In genomic region chr8:113190537-113190936, GRCm38 (mm10) we compare ENCODE assay signal across 13 mouse cellular contexts.
DNase-seq lines count a peak whose midpoint lies in the region.
"Had no signal": no experiment of that assay in that cellular context is flagged by ENCODE, and none has a peak within 500 bp of the region (broad histone marks: within the 10 kb centered on the region; RNA-seq: fewer than 3 reads in every experiment).

No protein-coding gene starts in this region.

- peak; percentile 35 for DNase-seq in cerebellum, adult 11 months
- DNase-seq in cerebellum, adult 18-20 months = peak; percentile 47 to 51
- peak; percentile 58 for DNase-seq in cerebellum, adult 9-11 months
- peak; percentile 70 to 79 for DNase-seq in cerebellum, postnatal 36 days
- no peak for DNase-seq in retina, postnatal 1 day
- no peak for DNase-seq in embryo, embryonic 10 days (ENCODE audit: low spot score)
- no peak for DNase-seq in layer of hippocampus, adult 9-11 months
- DNase-seq: adrenal gland, adult 2 months; adrenal gland, postnatal 25 days; gastrocnemius, postnatal 14 days; heart, adult 2 months; heart, postnatal 36 days; kidney, adult 8-10 months had no signal

Comparison
In these comparisons a context has a peak if more than half of its experiments do, and no peak if none do; other contexts are left out.
1. DNase-seq: peak in cerebellum, adult 11 months (single experiment), cerebellum, adult 18-20 months (2 of 2), cerebellum, adult 9-11 months (single experiment) and cerebellum, postnatal 36 days (2 of 2); none in retina, postnatal 1 day (single experiment), embryo, embryonic 10 days (single experiment) and layer of hippocampus, adult 9-11 months (single experiment).